Mouse (Mus musculus) cerebellum, postnatal 25 days (tissue): ENCODE data around the gene Il1r2.
A peak's percentile ranks its signal among the peaks of the same experiment; 100 is the strongest.

Experiments used
- DNase-seq, 2 experiments: peaks; one replicate each; pipeline ENCODE4 v3.0.0; 2021; ENCODE audit warnings: mixed read lengths in 2 of 2

Il1r2 gene

DNA sequence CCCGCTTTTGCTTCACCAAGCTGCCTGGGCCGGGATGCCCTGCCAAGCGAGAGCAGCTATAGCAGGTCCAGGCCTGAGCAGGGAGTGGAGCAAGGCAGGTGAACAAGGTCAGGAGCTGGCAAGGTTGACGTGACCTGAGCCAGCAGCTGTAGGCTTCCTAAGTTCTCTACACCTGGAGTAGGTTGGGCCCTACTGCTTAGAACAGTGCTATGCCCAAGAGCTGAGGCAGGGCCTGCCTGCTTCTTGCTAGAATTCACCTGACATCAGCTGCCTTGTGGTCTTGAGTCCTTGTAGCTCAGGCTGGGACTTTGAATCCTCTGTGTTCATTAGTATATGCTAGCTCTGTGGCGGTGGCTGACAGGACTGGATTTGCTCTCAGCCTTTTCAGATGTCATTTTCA is at the start of gene Il1r2:
Gene Il1r2, plus strand, starts transcription at position 301 of the 400 bp plus-strand sequence.
- DNase-seq: no peak

DNA sequence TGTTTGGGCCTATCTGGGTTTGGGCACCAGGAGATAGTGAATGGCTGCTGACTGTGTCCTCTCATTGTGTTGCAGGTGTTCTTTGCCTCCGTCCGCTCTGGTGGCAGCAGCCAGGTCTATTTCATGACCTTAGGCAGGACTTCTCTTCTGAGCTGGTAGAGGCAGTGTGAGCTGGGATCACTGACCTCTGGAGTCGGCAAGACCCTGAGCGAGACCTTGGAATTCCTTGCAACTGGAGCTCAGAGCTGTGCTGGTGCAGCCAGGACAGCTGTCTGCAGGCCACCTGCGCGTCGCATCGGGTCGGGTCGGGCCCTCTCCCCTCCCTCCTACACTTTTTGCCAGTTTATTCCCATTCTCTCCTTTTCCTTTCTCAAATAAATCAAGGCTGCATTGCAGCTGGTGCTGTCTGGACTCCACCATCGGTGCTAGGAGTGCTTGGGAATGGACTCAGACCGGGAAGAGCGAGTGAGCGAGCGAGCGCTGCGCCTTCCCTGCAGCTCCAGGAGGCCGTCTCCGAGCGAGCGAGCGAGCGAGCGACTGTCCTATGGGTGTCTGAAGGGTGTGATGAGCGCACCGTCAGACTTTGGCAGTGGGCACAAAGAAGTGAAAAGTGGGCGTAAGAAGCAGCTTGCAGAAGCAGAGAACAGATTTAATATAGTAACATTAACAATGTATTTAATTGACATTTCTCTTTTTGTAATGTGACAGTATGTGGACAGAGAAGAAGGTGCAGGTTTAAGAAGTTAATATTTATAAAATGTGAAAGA is 49.1 kb upstream of the Il1r2 start:
- DNase-seq: peak in 1 of 2 experiments; percentile 2

DNA sequence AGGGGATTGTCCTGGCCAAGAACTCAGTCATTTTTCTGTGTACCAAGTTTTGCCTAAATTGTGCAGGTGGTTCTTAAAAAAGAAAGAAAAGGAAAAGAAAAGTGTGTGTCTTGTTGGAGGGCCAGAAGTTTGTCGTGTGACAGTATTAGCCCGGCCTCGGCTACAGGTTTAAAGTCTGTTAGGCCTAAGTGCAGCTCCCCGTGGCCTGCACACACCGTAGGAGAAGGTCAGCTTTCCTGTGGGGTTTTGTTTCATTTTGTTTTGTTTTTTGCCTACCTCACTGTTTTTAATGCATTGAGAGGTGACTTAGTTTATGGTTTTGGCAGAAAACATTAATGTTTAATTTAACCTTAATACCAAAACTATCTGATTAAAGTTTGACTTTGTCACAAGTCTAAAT is 48.5 kb upstream of the Il1r2 start:
- DNase-seq: no peak

DNA sequence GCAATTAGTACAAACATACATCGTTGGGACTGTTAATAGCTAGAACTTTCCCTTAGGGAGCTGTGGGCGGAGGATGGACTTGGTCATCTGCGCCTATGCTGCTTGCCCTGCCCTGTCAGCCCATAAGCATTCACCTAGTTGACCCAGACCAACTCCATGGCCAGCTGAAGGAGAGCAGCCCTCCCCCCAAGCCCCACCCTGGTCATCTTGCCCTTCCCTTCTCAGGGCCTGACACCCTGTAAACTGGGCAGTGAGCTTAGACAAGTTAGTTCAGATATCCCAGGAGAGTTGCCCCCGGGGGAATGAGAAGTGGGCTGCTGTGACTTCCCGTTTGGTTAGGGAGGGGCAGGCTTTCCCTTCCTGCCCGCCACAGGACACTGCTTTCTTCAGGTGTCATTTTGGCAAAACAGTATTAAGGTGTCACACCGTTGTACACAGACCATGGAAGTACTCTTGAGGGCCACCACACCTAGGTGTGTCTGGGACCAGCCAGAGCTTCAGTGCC is 46.7 kb upstream of the Il1r2 start:
- DNase-seq: no peak

DNA sequence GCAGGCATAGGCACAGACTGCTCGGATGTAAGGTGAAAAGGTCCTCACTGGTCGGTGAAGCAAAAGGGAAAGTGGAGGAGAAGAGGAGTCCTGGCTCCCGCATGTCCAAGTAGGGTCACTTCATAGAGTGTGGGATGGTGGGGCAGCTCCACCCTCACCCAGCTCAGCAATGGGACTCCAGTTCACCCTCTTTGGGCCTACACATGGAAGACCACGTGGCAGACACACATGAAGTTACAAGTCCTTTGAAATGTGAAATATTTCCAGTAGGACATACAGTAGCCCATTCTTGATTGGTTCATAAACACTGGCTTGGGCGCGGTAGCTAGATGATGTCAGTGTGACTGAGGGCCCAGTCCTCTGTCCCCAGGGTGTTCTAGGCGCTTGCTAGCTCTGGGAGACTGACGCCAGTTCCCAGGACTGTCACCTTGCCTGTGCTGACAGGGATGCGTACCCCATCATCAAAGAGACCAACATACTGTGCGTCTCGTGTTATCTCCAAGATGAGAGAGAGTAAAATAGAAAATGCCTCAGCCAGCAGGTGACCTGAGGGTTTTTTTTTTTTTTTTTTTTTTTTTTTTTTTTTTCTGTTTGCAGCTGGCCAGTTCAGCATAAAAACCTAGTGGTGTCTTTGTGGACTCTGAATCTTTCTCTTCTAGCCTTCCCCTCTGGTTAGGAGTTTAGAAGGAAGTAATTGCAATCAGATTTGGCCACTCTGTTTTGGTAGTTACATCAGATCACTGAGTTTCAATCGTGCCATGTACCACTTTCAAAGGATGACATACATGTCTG is 45.5 kb upstream of the Il1r2 start:
- no peak for DNase-seq

DNA sequence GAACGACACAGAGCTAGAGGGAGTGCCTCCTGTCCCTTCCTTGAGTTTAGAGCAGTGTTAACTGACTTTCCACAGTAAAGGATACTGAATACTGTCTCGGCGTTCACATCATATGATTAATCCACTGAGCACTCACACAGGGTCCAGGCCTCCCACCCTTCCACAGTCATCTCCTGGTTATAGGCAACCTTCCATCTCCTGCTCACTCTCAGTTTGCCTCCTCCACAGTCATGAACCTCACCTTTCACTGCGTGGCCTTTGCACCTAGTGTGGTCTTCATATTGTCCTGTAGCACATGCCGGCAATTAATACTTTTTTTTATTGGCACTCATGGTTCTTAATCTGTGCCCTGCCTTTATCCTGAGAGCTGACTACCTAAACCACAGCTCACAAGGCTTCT is 44.3 kb upstream of the Il1r2 start:
- DNase-seq: no peak

DNA sequence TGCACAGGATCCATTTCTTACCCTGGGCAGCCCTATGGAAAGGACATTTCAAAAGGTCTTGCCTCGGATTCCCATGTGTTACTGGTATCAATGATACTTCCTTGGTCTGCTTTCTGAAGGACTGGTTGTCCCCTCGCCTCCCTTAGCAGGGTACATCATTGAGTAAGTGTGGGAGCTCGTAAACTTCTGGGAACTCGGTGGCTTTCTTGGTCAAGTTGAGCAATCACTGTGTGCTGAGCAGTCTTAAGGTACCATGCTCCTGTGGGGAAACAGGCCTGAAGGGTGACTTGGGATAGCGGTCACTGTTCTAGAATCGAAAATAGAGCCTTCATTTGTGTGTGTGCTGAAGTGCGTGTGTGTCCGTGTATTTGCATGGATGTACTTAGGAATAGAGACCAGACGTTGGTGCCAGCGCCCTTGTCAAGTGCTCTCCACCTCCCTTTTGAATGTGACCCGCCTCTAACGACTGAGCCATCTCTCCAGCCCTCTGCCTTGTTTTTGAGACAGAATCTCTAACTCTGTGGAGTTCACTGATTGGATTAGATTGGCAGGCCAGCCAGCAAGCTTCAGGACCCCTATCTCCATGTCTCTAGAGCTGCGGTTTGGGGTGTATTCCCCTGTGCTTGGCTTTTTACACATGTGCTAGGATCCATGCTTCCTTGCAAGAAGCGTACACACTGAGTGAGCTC is 43.4 kb upstream of the Il1r2 start:
- no peak for DNase-seq

DNA sequence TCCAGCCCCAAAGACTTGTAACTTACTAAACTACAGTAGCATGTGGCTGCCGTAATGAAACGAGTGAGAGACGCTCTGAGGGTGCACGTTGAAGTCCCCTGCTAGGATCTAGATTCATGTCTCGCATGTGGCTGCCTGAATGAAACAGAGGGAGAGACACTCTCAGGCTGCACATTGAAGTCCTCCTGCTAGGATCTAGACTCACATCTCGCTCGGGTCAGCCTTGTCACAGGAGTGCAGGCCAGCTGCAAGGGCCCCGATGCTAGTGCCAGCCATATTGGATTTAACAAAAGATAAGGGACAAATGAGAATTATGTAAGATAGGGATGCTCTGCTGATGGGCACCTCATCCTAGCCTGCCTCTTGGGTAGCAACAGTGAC is 42.9 kb upstream of the Il1r2 start:
- DNase-seq: no peak

DNA sequence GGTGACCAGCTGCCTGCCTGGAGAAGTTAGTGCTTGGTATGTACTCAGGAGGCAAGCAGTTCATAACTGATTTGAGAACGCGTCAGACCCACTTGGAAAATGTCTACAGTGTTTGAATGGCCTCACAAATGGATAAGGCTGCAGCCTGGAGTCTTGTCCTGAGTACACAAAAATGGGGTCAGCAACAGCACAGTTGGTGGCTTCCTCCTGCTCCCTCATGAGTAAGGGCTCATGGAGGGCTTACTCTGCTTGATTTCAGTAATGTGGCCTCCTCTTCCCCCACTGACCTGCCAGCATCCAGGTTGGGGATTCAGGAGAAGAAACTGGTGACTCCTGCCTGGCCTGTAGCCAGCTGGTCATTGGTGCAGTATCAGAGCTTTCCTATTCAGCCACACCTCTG is 42.3 kb upstream of the Il1r2 start:
- no peak for DNase-seq

DNA sequence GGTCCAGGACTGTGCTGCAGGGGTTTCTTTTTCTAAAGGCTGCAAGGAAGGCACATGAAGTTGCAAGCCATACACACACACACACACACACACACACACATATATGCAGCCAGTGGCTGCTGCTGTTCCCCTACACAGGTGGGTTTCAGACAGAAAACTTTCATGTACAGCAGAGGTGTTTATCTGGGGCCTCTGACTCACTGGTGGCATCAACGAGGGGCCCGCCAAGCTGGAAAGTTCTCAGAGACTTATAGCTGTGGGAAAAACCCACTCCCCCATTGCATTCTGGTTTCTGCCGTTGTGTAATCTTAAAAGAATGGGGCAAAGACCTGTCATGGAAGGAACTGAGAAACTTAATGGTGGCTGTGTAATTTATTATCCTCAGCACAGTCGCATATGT is 40.6 kb upstream of the Il1r2 start:
- DNase-seq: no peak

DNA sequence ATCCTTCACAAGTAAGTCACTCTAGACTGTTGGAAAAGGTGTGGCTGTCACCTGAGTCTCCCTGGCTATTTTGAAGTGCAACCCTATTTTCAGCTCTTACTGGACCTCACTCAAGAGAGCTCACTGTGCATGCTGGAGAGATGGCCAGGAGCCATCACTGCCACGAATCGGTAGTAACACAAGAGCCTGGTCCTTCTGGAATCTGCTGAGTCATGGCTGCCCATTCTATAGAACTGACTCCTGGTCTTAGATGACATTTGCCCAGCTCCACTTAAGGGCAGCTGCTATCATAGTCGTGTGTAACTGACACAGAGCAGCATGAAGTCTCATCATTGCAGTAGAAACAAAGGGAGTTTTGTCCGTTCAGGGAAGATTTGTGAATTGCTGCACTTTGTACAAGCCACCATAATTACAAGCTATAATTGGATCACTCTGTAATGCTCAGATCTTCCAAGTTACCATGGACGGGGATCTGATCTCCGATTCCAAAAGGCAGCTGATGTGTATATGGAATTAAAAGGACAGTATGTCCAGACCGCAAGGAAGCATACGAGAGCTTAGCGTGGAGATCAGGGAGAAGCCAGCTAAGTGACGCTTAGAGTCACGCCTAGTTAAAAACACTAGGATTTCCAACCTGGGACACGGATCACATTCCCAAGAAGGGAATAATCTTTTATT is 40.0 kb upstream of the Il1r2 start:
- DNase-seq: peak; percentile 49 to 68

DNA sequence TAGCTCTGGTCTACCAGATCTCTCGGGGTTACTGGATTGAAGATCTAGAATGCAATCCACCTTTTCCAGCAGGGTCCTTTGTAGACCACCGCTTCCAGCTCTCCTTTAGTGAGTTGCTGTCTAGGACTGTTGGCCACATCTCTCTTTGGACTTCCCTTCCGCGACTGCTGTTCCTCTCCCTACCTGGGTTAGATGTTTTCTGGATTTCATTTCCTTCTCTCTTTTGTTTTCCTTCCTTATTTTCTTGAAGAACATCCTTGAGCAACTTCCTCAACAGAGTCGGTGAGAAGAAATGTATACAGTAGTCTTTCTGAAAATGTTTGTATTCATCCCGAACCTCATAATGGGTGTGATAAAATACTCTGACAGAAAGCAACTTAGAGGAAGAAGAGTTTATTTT is 36.0 kb upstream of the Il1r2 start:
- DNase-seq: no peak

DNA sequence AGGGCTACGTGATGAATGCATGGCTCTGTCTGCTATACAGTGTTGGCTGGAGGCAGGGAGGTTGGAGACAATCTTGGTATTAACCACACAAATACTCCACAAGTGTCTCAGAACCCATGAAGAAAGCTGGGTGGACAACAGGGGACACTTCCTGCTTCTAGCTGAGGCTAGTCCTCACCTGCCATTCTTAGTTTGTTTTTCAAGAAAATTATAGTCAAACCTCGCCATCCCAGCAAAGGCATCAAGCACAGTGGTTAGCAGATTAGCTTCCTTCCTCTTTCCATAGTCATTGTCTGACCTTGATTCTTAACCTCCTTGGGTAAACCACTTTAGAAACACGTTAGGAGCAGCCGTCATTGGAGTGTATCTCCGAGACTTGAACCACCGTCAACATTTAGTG is 28.2 kb upstream of the Il1r2 start:
- DNase-seq: no peak

DNA sequence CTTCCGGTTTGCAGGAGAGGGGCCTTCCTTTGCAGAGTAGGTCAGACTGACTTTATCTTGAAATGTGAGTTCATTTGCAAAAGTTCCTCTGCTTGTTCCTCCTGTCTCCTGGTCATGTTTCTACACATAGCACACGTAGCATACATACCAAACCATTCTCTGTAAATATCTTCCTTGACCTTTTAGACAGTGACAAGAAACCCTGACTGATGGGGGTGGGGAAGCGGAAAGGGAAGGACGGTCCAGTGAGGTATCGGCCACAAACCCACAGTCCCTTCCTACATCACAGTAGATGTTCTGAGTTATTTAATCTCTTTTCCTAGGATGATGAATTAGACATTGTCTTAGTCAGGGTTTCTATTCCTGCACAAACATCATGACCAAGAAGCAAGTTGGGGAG is 27.3 kb upstream of the Il1r2 start:
- DNase-seq: no peak

DNA sequence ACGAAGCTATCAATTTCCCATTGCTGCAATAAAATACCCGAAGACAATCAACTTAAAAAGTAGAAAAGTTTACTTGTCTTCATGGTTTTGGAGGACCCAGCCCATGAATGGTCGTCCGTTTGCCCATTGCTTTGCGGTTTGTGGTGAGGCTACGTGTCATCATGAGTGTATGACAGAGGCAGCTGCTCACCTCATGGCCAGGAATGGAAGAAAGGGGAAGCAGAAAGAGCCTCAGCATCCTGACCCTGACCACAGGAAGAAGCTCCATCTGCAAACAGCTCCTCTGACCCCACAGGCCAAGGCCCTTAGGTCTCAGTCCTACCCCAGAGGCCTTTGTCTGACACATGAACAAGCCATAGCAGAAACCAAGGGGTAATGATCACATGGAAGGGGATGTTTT is 22.7 kb upstream of the Il1r2 start:
- no peak for DNase-seq

DNA sequence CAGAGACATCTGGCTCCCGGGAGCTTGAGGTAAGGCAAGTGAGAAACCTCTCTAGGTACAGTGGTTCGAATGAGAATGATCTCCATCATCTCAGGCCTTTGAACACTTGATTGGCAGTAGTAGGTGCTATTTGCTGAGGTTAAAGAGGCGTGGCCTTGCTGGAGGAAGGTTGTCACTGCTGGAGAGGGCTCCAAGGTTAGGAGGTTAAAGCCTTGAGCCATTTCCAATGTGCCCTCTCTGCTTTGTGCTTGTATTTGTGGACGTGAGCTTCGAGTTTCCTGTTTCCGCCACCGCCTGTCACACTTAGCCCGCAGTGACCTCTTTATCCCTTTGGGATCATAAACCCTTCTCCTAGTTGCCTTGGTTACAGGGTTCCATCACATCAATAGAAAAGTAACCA is 21.7 kb upstream of the Il1r2 start:
- no peak for DNase-seq

DNA sequence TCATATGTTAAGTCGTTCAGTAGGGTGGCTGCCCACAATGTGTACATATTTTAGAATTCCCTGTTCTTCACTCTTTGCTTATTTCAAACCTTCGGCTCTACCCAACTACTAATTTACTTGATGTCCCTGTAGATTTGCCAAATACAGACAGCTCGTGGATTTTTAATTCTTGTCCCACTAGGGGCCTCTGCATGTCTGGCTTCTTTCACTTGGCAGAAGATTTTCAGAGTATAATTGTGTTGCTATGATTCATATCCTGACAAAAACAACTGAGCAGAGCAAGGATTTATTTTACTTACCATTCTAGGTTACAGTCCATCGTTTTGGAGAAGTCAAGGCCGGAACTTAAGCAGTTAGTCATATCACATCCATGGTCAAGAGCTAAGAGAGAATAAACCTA is 20.8 kb upstream of the Il1r2 start:
- DNase-seq: no peak

DNA sequence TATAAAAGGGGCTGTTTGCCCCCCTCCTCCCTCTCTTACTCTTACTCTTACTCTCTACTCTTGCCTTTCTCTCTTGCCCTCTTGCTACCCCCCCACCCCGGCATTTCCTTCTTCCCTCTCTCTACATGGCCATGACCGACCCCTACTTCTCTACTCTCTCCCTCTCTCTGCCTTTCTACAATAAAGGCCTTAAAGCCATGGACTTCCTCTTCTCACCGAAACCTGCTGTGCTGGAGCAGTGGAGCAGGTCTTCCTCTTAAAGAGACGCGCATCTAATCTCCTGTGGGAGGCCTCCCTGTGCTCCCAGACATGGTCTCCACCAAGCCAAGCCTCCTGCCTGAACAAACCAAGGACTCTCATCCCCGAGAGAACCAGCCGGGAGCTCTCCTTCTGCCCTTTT is 18.8 kb upstream of the Il1r2 start:
- no peak for DNase-seq

DNA sequence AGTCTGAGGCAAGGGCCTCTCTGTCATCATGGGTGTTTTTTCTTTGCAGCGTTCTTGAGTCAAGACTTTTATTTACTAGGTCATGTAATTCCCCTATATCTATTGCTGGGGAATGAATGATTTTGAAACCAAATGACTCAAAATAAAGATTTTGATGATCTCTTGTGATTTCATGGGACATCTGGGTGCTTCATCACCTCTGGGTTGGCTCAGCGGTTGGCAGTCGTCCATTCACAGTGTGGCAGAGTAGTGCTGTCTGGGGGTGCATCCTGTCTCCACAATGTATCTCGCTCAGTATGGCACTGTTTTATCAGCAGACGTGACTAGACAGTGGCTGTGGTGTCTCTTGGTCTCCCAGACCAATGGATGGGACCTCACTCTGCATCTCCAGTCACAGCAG is 17.9 kb upstream of the Il1r2 start:
- no peak for DNase-seq

DNA sequence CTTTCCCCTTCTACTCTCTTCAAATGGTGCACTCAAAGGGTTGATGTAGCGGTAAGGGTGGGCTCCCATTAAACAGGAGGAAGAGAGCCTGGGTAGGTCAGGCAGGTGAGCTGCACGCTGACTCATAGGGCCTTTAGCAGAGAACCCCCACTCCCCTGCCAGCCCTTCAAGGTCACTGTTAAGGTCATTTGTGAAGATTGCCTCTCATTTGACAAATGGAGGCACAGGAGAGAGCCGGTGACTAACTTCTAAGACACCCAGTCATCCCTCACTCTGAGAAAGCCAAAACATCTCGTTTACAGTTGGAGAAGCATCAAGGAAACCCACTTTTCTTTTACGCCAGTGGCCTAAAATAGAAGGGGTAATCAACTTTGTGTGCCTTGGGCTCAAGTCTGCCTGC is 16.5 kb upstream of the Il1r2 start:
- no peak for DNase-seq

DNA sequence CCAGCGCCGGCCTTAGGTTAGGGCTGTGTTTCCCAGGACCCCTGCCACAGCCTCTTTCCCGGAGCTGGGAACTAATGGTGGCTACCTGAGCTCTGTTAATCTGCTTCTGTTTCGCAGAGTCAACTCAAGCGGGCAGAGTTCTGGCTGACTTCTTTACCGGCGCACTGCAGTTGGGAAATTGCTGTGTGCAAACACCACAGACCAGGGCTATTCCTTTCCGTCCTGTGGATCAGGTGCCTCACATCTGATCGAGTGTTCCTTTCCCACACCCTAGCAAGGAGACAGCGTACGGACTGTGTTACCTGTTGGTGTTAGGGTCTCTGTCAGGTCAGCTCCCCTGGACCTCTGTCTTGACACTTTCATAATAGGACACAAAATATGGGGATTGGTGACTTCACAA is 15.9 kb upstream of the Il1r2 start:
- DNase-seq: no peak

DNA sequence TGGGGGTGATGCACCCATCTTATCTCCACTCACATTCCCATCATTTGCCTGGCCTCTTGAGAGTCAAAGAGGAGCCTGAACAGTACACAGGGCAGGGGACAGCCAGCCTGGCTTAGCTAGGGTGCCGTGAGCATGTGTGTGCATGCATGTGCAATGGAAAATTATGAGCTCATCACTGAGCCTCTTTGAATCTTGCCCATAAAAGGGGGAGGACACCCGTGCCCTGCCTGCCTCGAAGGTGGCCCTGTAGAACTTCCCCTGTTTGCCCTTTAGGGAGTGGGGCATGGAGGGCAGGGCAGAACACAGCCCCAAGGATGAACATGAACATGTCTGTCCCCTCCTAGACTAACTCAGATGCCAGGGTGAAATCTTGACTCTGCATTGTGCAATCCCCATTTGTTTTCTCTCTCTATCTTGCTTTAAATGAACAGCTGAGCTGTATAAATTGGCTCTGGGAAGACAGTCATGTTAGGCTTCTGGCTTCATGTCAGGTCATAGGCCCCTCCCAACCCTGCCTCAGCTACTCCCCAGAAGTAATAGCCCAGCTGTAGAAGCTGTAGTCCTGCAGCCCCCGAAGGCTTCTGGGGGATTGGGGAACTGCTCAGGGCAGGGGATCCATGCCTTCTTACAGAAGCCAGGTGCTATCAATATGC is 14.6 kb upstream of the Il1r2 start:
- DNase-seq: no peak

DNA sequence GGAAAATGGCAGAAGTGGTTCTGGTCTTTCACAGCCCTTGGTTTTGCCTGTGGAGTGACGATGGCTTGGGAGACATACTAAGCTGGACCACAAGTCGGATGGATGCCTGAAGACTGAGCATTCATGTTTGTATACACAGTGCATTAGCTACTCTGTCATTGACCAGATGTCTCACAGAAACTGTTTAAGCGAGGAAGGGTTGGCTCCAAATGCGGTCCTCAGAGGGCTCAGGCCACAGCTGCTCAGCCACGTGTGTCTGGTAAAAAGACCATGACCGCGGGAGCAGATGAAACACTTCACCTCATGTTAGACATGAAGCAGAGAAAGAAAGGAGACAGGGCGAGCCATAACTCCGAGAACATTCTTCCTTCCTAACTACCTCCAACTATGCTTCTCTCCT is 12.5 kb upstream of the Il1r2 start:
- DNase-seq: no peak
